Mouse (Mus musculus) lung, postnatal 0 days (tissue): Measurements from ENCODE around the gene Gpc6. TPM values are rescaled to one million over a fixed set of nuclear protein-coding genes. Genes with fewer than 3 reads are reported as not detected.

Experiments used
- ATAC-seq: fragments of 200-750 bp; cut with Nextera tagmentation; 2 replicates; pipeline ENCODE4 v1.8.0; 2017; ENCODE audit warnings: moderate library complexity
- DNase-seq: peaks from one replicate; pipeline ENCODE4 v3.0.0-alpha.2; 2016; ENCODE audit warnings: low spot score
- H3K27ac ChIP-seq: fragments of 300-500 bp; sonication (generic); 2 replicates; pipeline ENCODE4 v1.5.1; 2014; ENCODE audit warnings: antibody characterized with exemption, mild to moderate bottlenecking, low read length, mixed read lengths
- H3K27me3 ChIP-seq: fragments of 300-500 bp; sonication (generic); replicated peaks from 2 replicates; pipeline ENCODE4 v1.6.1; 2014; ENCODE audit warnings: low read length, mixed read lengths; ENCODE audit not compliant: insufficient read depth
- H3K36me3 ChIP-seq: fragments of 300-500 bp; sonication (generic); 2 replicates; pipeline ENCODE4 v1.6.1; 2014; ENCODE audit warnings: low read length, mixed read lengths; ENCODE audit not compliant: insufficient read depth
- H3K4me1 ChIP-seq: fragments of 300-500 bp; sonication (generic); 2 replicates; pipeline ENCODE4 v1.6.1; 2014; ENCODE audit warnings: antibody characterized with exemption, low read depth, low read length, mixed read lengths; ENCODE audit not compliant: insufficient read depth
- H3K4me2 ChIP-seq: fragments of 300-500 bp; sonication (generic); replicated peaks from 2 replicates; pipeline ENCODE4 v1.6.1; 2014; ENCODE audit warnings: low read depth, mild to moderate bottlenecking, low read length, moderate library complexity, mixed read lengths
- H3K4me3 ChIP-seq: fragments of 300-500 bp; sonication (generic); 2 replicates; pipeline ENCODE4 v1.5.1; 2014; ENCODE audit warnings: low read depth, low read length
- H3K9ac ChIP-seq: fragments of 300-500 bp; sonication (generic); replicated peaks from 2 replicates; pipeline ENCODE4 v1.6.1; 2014; ENCODE audit warnings: low read depth, mild to moderate bottlenecking
- H3K9me3 ChIP-seq: fragments of 300-500 bp; sonication (generic); 2 replicates; pipeline ENCODE4 v1.6.1; 2016; ENCODE audit warnings: low read length, mixed read lengths
- CTCF ChIP-seq: IDR thresholded peaks from 2 replicates; pipeline ENCODE4 v1.5.1; 2016; ENCODE audit warnings: antibody characterized with exemption, mild to moderate bottlenecking
- EP300 ChIP-seq: IDR thresholded peaks from 2 replicates; pipeline ENCODE4 v1.6.1; 2016; ENCODE audit warnings: antibody characterized with exemption, mild to moderate bottlenecking, control low read depth
- WGBS: fragments of 180-500 bp; shearing (Covaris S2); extraction: QIAGEN DNeasy Blood & Tissue Kit; methylation state at CpG from one replicate; pipeline ENCODE4 v1.1.7; 2014; 5-methylcytosine and 5-hydroxymethylcytosine counted together
- polyA plus RNA-seq: library from polyadenylated mRNA; unstranded; fragments of >200 nt; fragmentation: Nextera tagmentation; extraction: Ambion mirVana; gene quantifications from 2 replicates; pipeline ENCODE4 v1.2.1, GENCODE M21; 2015

Gpc6 gene
- polyA plus RNA-seq, 1 experiment from 2014 or later: 3.1 TPM

- ATAC-seq (no peak), DNase-seq (no peak)
- Histone ChIP-seq H3K9me3 (no peaks in the 10 kb centered on the region), H3K9ac (no peak overlapping the region), H3K4me1 (no peaks in the 10 kb centered on the region), H3K27ac (no peak overlapping the region), H3K4me2 (no peak overlapping the region), H3K4me3 (no peak overlapping the region), H3K36me3 (no peaks in the 10 kb centered on the region), H3K27me3 (no peaks in the 10 kb centered on the region)
- TF ChIP-seq EP300 (no peak), CTCF (no peak)
- 92% methylated on average over 2 of the region's 2 CpGs for WGBS
Observed at GRCm38 (mm10) chr14:117773373-117773772, 848.3 kb downstream of the Gpc6 start.

GRCm38 (mm10) chr14:117777866-117778500 lies 852.9 kb downstream of the Gpc6 start:
- Histone ChIP-seq H3K4me3 (no peak overlapping the region), H3K27me3 (no peaks in the 10 kb centered on the region), H3K9ac (no peak overlapping the region), H3K4me1 (no peaks in the 10 kb centered on the region), H3K4me2 (no peak overlapping the region), H3K9me3 (no peaks in the 10 kb centered on the region), H3K36me3 (no peaks in the 10 kb centered on the region), H3K27ac (no peak overlapping the region)
- ATAC-seq (no peak), DNase-seq (no peak)
- WGBS: 88% methylated on average over 13 of the region's 13 CpGs
- TF ChIP-seq CTCF (no peak), EP300 (no peak)

- TF ChIP-seq EP300 (no peak), CTCF (no peak)
- no peaks in the 10 kb centered on the region for H3K9me3 ChIP-seq
- WGBS: 78% methylated on average over 15 of the region's 15 CpGs
- H3K4me2 ChIP-seq: no peak overlapping the region
- H3K36me3 ChIP-seq: no peaks in the 10 kb centered on the region
- no peak overlapping the region for H3K4me3 ChIP-seq
- no peaks in the 10 kb centered on the region for H3K27me3 ChIP-seq
- DNase-seq (no peak), ATAC-seq (no peak)
- H3K4me1 ChIP-seq: no peaks in the 10 kb centered on the region
- H3K9ac ChIP-seq: no peak overlapping the region
- H3K27ac ChIP-seq: no peak overlapping the region
Observed at GRCm38 (mm10) chr14:117778538-117779413, 853.7 kb downstream of the Gpc6 start.

- DNase-seq: no peak
- WGBS: 58% methylated on average over 5 of the region's 5 CpGs
- Histone ChIP-seq H3K27me3 (no peaks in the 10 kb centered on the region), H3K4me2 (no peak overlapping the region), H3K27ac (no peak overlapping the region), H3K9me3 (no peaks in the 10 kb centered on the region), H3K4me1 (no peaks in the 10 kb centered on the region), H3K4me3 (no peak overlapping the region), H3K36me3 (no peaks in the 10 kb centered on the region), H3K9ac (no peak overlapping the region)
- ATAC-seq: no peak
- no peak for TF ChIP-seq EP300
- no peak for TF ChIP-seq CTCF
Observed at GRCm38 (mm10) chr14:117781724-117782123, 856.6 kb downstream of the Gpc6 start.

- WGBS: 83% methylated on average over 8 of the region's 8 CpGs
- no peaks in the 10 kb centered on the region for H3K4me1 ChIP-seq
- no peaks in the 10 kb centered on the region for H3K27me3 ChIP-seq
- no peak for DNase-seq
- H3K4me2 ChIP-seq: no peak overlapping the region
- no peaks in the 10 kb centered on the region for H3K36me3 ChIP-seq
- no peak for TF ChIP-seq EP300
- no peak for TF ChIP-seq CTCF
- ATAC-seq: no peak
- H3K4me3 ChIP-seq: no peak overlapping the region
- no peak overlapping the region for H3K27ac ChIP-seq
- H3K9ac ChIP-seq: no peak overlapping the region
- no peaks in the 10 kb centered on the region for H3K9me3 ChIP-seq
Observed at GRCm38 (mm10) chr14:117783671-117784262, 858.7 kb downstream of the Gpc6 start.

GRCm38 (mm10) chr14:117784960-117785359 lies 859.8 kb downstream of the Gpc6 start:
- H3K4me1 ChIP-seq: no peaks in the 10 kb centered on the region
- DNase-seq (no peak), ATAC-seq (no peak)
- no peaks in the 10 kb centered on the region for H3K36me3 ChIP-seq
- H3K27ac ChIP-seq: no peak overlapping the region
- H3K9ac ChIP-seq: no peak overlapping the region
- no peaks in the 10 kb centered on the region for H3K27me3 ChIP-seq
- no peaks in the 10 kb centered on the region for H3K9me3 ChIP-seq
- no peak overlapping the region for H3K4me3 ChIP-seq
- TF ChIP-seq CTCF: no peak
- TF ChIP-seq EP300: no peak
- 94% methylated on average over 9 of the region's 9 CpGs for WGBS
- H3K4me2 ChIP-seq: no peak overlapping the region
